Mouse (Mus musculus) frontal cortex, postnatal 10 days (tissue): ENCODE results near the gene Lpcat3.

ENCODE experiments used
- DNase-seq, 2 experiments: peaks; one replicate each; pipeline ENCODE4 v3.0.0; 2022; ENCODE audit warnings: low spot score in 2 of 2, mixed read lengths in 1 of 2

Lpcat3 gene

GRCm38 (mm10) chr6:124737040-124737439 is 74.2 kb downstream of the Lpcat3 start:
- no peak for DNase-seq

GRCm38 (mm10) chr6:124738511-124739023 is 75.7 kb downstream of the Lpcat3 start, which contains the start of gene Ptpn6:
Gene Ptpn6, minus strand, starts transcription at chr6:124738714.
- no peak for DNase-seq

- DNase-seq: no peak
Measured at GRCm38 (mm10) chr6:124739231-124739796, 76.5 kb downstream of the Lpcat3 start.

- no peak for DNase-seq
Measured at GRCm38 (mm10) chr6:124740211-124740887, 77.5 kb downstream of the Lpcat3 start.

GRCm38 (mm10) chr6:124740888-124741761 is 78.3 kb downstream of the Lpcat3 start, which contains the start of gene Grcc10:
Gene Grcc10, minus strand, starts transcription at chr6:124741374.
- DNase-seq: peak; percentile 89 to 93

GRCm38 (mm10) chr6:124741842-124742241 is 79.0 kb downstream of the Lpcat3 start:
- DNase-seq: no peak

GRCm38 (mm10) chr6:124742839-124743514 is 80.2 kb downstream of the Lpcat3 start:
- no peak for DNase-seq

GRCm38 (mm10) chr6:124743647-124744046 is 80.8 kb downstream of the Lpcat3 start:
- DNase-seq: no peak

- DNase-seq: peak in 1 of 2 experiments; percentile 52
Measured at GRCm38 (mm10) chr6:124744755-124745321, 82.0 kb downstream of the Lpcat3 start.

GRCm38 (mm10) chr6:124745490-124746295 is 82.9 kb downstream of the Lpcat3 start:
- DNase-seq: peak; percentile 90 to 94

- DNase-seq: no peak
Measured at GRCm38 (mm10) chr6:124746296-124746605, 83.4 kb downstream of the Lpcat3 start.

GRCm38 (mm10) chr6:124746654-124747632 is 84.1 kb downstream of the Lpcat3 start:
- no peak for DNase-seq

- no peak for DNase-seq
Measured at GRCm38 (mm10) chr6:124750405-124750804, 87.6 kb downstream of the Lpcat3 start.

GRCm38 (mm10) chr6:124753861-124754260 is 91.0 kb downstream of the Lpcat3 start:
- no peak for DNase-seq
